Mouse (Mus musculus) heart, postnatal 0 days (tissue): ENCODE measurements at regions not wholly inside any gene's neighbourhood (a gene's known extent, or its start where the extent isn't known, plus 50 kb on each side); places are given as distances from the start of the nearest gene placed in this dataset.

ENCODE experiments used
- CTCF ChIP-seq: IDR thresholded peaks from 2 replicates; pipeline ENCODE4 v1.5.1; 2016; ENCODE audit warnings: antibody characterized with exemption, control low read depth, low read depth
- EP300 ChIP-seq: IDR thresholded peaks from 2 replicates; pipeline ENCODE4 v1.6.1; 2016; ENCODE audit warnings: antibody characterized with exemption, low read depth

DNA sequence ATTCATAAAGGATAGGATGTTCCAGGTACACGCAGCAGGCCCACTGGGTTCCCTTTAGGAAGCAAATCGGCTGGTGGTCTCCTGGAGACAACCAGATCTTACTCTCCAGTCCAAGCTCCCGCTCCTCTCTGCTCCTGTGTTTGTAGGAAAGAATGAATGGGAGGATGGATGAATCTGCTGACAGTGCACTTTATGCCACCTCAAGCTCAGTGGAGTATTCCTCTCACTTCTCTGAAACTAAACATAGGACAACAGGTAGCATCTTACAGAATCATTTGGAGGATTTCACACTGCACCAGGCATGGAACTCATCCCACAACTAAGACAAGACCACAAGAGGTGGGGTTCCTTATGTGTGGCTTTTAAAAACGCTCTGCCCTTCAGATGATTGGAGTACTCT, 507.1 kb upstream of the Klf4 start:
- TF ChIP-seq EP300, result no peak
- no peak for TF ChIP-seq CTCF
